Mouse (Mus musculus) embryo, embryonic 9.5 days (tissue): ENCODE data around the gene Dtx2.

Experiments used
- DNase-seq: peaks from one replicate; pipeline ENCODE4 v3.0.0-alpha.2; 2017; ENCODE audit errors: extremely low spot score

Gene Dtx2

DNA sequence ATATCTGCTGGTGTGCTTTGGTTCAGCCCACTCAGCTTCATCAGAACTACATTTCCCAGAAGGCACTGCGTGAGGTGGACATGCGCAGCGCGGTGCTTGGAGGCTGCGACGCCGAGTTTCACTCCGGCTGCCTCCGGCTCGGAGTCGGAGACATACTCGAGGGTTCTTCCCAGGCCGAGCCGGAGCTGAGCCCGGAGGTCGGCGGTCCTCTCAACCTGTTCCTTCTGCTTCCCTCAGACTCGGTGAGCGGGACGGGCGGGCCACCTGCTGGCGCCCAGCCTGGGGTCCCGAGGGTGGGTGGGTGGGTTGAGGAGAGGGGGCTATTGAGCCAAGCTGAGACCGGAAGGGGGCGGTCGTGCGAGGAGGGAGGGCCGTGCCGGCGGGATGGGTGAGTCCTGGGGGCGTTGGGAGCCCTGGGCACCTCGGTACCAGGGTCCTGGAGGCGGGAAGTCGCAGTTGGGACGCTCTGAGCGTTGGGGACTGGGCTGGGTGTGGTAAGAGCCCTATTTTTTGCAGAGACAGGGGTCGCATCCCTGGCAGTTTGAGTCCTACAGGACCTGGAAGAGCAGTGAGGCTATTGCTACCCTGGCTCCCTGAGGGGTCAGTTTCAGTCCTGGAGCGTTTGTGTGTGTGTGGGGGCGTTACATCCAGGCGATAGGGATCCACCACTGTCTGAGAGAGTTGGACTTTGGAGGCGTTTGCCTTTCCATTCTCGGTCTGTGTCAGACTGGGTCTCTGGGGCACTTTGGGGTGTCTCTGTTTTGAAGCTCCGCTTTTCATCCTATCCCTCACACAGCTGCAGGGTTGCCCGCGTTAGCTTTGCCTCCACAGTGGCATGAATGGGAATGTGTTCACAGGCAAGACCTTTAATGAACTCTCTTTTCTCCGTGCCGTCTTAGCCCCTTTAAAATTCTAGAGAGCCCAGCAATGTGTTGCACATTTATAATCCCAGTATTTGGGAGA, at the start of gene Dtx2:
TSS of gene Dtx2 (plus strand) at position 76 of the 963 bp plus-strand sequence.
- DNase-seq: peak; percentile 88

DNA sequence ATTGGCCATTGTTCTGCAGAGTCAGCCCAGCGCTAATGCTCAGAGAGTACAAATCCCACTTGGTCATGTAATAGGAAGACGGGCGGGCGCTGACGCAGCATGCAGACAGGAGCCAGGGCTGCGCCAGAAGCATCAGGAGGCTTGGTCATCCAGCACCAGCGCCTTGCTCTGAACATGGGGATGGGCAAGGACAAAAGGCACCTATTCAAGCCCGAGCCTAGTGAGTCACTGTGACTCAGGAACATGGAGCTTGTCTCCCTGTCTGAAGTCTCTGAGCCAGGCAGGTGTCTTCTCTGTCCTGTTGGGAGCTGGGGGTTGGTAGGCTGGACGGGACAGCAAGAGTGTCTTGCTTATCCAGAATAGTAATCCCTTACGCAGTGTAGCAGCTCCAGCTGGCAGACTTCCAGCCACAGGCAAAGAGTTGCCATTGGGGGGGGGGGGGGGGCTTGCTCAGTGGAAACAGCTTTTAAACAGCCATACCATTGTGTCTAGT, 48.6 kb upstream of the Dtx2 start:
- DNase-seq: no peak

DNA sequence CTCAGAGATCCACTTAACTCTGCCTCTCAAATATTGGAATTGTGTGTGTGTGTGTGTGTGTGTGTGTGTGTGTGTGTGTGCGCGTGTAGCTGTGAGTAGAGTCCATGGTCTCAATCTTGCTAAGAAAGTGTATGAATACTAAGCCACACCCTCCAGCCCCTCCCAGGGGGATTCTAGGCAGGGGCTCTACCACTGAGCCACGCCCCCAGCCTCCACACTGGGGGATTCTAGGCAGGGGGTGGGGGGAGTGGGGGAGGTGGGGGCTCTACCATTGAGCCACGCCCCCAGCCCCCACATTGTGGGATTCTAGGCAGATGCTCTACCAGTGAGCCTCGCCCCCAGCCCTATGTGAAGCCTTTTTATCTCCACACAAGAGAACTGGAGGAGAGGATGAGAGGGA, 48.0 kb upstream of the Dtx2 start:
- no peak for DNase-seq

- DNase-seq: no peak
Observed at GRCm38 (mm10) chr5:135950710-135951412, 43.7 kb upstream of the Dtx2 start.

DNA sequence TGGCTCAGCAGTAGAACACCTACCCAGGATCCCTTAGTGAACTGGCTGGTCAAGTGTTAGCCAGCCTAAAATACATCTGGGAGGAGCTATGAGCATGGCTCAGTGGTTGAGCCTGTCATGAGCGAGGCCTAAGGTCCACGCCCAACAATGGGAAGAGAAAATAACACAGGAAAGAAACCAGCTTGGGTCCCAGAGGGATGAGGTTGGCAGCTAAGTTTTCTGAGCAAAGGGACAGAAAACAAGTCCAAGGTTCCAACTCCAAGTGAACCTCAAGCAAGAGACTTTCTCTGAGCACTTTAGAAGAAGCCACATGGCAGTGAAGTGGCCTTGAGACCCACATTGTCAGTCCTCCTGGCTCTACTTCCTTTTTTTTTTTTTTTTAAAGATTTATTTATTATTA, 42.9 kb upstream of the Dtx2 start:
- no peak for DNase-seq

- no peak for DNase-seq
Observed at GRCm38 (mm10) chr5:135952830-135953229, 41.8 kb upstream of the Dtx2 start.

- no peak for DNase-seq
Observed at GRCm38 (mm10) chr5:135956300-135957206, 38.0 kb upstream of the Dtx2 start.

DNA sequence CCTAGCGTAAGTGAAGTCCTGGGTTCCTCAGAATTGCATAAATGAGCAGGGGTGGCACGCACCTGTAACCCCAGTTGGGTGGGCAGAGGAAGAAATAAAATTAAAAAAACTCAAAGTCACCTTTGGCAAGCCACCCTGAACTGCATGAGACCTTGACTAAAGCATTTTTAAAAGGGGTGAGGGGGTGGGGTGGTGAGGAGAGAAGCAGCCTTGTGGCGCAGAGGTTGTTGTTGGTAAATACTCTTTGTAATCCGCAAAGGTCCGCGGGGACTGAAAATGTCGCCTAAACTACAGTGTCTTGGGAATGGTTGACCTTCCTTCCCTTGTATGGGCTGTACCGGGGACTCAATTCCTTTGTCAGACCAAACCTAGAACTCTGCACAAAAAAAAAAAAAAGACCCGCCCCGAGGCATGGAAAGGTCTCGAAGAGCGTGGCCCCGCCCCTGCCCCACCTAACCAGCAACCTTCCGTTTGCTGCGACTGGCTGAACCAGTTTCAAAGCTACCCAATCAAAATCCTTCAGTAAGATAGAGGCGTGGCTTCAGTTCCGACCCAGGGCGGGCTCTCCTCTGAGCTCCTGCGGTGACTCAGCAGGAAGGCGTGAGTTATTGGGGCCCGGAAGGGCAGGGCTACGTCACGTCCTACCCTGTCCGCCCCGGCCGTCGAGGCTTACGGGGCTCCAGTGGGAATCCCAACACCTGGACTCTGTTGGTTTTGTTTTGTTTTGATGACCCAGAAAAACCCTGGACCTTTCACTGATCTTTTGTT, 37.2 kb upstream of the Dtx2 start:
- peak; percentile 94 for DNase-seq

- no peak for DNase-seq
Observed at GRCm38 (mm10) chr5:135958367-135958766, 36.2 kb upstream of the Dtx2 start.

DNA sequence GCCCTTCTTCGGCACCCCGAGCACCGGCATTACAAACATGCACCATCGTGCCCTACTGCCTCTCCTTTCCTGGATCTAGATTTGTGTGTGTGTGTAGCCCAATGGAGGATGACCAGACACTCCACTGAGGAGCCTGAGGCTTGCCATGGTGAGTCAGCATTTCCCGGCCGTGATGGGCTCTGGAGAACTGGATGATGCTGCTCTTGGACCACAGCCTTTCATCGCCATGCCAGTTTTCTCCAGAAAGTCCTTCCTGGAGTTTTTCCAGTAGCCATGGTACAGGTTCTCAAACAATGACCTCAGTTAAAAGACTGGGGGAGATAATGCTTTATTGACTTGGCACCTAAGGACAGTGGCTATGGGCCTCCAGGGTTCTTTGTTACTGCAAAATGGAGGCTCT, 34.7 kb upstream of the Dtx2 start:
- no peak for DNase-seq

- DNase-seq: no peak
Observed at GRCm38 (mm10) chr5:135960909-135961635, 33.5 kb upstream of the Dtx2 start.

DNA sequence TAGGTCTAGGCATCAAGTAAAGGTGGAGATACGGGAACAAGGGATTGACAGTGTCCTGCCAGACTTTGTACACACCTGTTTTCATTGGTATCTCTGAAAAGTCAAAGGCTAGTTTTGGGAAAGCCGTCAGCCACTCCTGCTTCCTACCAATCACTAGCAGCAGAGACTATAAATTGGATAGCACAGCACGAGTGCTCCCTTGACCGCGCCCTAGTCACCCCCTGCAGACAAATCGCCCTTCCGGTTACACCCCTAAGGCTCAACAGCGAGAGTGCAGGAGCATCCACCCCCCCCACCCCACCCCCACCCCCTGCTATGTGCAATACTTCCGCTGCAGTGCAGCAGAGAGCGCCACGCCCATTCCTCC, 32.5 kb upstream of the Dtx2 start:
- DNase-seq: no peak

- DNase-seq: peak; percentile 99
Observed at GRCm38 (mm10) chr5:135962492-135963279, 31.9 kb upstream of the Dtx2 start.

DNA sequence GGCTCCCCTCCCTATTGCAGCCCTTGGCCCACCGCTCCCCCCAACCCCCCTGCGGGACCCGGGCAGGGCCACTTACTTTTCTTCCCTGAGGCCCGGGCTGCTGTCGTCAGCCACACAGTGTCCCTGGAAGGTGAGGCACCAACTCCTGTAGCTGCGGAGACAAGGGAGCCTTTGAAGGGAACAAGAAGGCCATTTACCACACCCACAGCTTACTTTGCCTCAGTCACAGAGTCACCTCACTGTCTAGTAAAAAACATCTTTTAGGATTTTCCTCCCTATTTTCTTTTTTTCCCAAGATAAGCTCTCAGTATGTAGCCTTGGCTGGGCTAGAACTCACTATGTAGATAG, 31.3 kb upstream of the Dtx2 start:
- no peak for DNase-seq

DNA sequence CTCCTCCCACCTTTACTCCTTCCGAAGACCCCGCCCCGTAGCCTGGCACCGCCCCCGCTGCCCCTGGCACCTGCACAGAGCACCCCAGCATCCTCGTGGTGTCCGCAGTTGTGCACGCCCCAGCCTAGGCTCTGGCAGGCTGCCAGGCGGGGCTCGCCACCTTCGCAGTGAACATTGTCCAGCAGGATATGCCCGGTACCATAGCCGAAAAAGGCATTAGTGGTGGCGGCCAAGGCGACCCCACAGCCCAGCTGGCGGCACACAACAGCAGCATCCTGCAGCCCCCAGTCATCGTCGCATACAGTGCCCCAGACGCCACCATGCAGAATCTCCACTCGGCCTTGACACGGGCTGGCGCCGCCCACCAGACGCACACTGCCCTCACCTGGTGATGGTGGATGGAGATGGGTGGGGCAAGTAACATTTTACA, 29.1 kb upstream of the Dtx2 start:
- no peak for DNase-seq

DNA sequence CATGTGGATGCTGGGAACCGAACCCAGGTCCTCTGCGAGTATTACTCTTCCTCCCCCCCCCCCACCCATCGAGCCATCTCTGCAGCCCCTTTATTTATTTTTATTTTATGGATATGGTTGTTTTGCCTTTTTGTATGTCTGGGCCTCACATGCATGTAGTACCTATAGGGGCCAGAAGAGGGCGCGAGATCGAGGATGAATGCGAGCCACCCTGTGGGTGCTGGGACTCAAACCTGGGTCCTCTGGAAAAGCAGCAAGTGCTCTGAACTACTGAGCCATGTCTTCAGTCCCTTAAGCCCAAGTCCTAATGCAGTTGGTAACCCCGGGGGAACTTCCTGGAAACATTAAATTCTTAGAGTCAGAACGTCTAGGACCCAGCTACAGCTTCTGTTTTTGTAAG, 27.7 kb upstream of the Dtx2 start:
- DNase-seq: no peak

GRCm38 (mm10) chr5:135968781-135969180, 25.8 kb upstream of the Dtx2 start:
- peak; percentile 52 for DNase-seq

DNA sequence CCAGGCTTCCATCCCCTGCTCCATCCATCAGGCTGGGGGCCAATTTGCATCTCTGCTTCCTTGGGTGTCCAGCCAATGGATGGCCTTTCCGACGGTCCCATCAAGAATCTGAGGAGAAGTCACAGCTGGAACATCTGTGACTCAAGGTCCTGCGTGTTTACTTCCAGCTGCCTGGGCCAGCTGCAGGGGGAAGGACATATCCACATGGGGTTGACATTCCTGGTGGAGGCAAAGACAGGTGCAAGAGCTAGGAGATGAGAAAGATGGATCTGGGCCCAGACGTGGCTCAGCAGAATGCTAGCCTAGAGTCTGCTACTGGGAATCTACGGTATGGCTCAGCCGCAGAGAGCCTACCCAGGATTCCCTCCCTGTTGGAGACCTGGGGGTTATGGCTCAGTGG, 24.4 kb upstream of the Dtx2 start:
- no peak for DNase-seq

- no peak for DNase-seq
Observed at GRCm38 (mm10) chr5:135971876-135972275, 22.7 kb upstream of the Dtx2 start.

GRCm38 (mm10) chr5:135974365-135974764, 20.2 kb upstream of the Dtx2 start, which contains the start of gene Ssc4d:
Gene Ssc4d, minus strand, starts transcription at chr5:135974531.
- no peak for DNase-seq
